Mouse (Mus musculus): ENCODE data around the gene Zic4. TPM values are rescaled to one million over a fixed set of nuclear protein-coding genes. Genes with fewer than 3 reads are reported as not detected.

The Zic4 gene
- total RNA-seq (2021), result not detected
- not detected in 2 replicates for polyA plus RNA-seq (2012; rRNA removed)
- long read RNA-seq, result 0 reads

GRCm38 (mm10) chr9:91361856-91362601 is at the start of gene Zic4:
Zic4 (plus strand) TSS chr9:91362413.
- DNase-seq, result peak; percentile 9

GRCm38 (mm10) chr9:91347591-91347990 is 14.6 kb upstream of the Zic4 start:
- no peak for DNase-seq

- no peak for DNase-seq
Measured at GRCm38 (mm10) chr9:91348746-91349145, 13.5 kb upstream of the Zic4 start.

GRCm38 (mm10) chr9:91350211-91350791 is 11.9 kb upstream of the Zic4 start:
- no peak for DNase-seq

- no peak for DNase-seq
Measured at GRCm38 (mm10) chr9:91350861-91351291, 11.3 kb upstream of the Zic4 start.

GRCm38 (mm10) chr9:91351361-91351760 is 10.9 kb upstream of the Zic4 start:
- DNase-seq, result no peak

- DNase-seq, result no peak
Measured at GRCm38 (mm10) chr9:91351961-91352411, 10.2 kb upstream of the Zic4 start.

- DNase-seq, result no peak
Measured at GRCm38 (mm10) chr9:91352786-91353185, 9.4 kb upstream of the Zic4 start.

GRCm38 (mm10) chr9:91353551-91354433 is 8.4 kb upstream of the Zic4 start:
- DNase-seq, result no peak

GRCm38 (mm10) chr9:91354434-91355269 is 7.6 kb upstream of the Zic4 start:
- DNase-seq, result no peak

- DNase-seq, result no peak
Measured at GRCm38 (mm10) chr9:91355270-91355589, 7.0 kb upstream of the Zic4 start.

GRCm38 (mm10) chr9:91355629-91356352 is 6.4 kb upstream of the Zic4 start:
- DNase-seq, result no peak

- no peak for DNase-seq
Measured at GRCm38 (mm10) chr9:91356353-91356740, 5.9 kb upstream of the Zic4 start.

- DNase-seq, result no peak
Measured at GRCm38 (mm10) chr9:91357321-91357720, 4.9 kb upstream of the Zic4 start.

GRCm38 (mm10) chr9:91358851-91359687 is 3.1 kb upstream of the Zic4 start:
- no peak for DNase-seq

GRCm38 (mm10) chr9:91360151-91361032 is 1.8 kb upstream of the Zic4 start:
- no peak for DNase-seq

- DNase-seq, result no peak
Measured at GRCm38 (mm10) chr9:91361033-91361855, 969 bp upstream of the Zic4 start.

Measured in adrenal gland, adult 2 months (tissue).